Mouse (Mus musculus): Measurements from ENCODE around the gene Cer1. TPM values are rescaled to one million over a fixed set of nuclear protein-coding genes. Genes with fewer than 3 reads are reported as not detected.

Cer1 gene
- total and polyA plus RNA-seq, 2 experiments: not detected

GRCm38 (mm10) chr4:82856986-82857385 is 28.0 kb downstream of the Cer1 start:
- 90% methylated on average over 3 of the region's 3 CpGs for WGBS

GRCm38 (mm10) chr4:82853809-82854208 is 31.1 kb downstream of the Cer1 start:
- TF ChIP-seq CTCF (IDR thresholded peaks at IDR 0.05; ENCODE audit: low read depth, low read length) (no peak), POLR2A (IDR thresholded peaks at IDR 0.05; ENCODE audit: extremely low read depth, insufficient read depth, low read length) (no peak)
- WGBS: 91% methylated on average over 2 of the region's 2 CpGs

More at GRCm38 (mm10) chr4:82856986-82857385, 28.0 kb downstream of the Cer1 start:
- no peak for TF ChIP-seq CTCF (IDR thresholded peaks at IDR 0.05; ENCODE audit: low read depth, low read length)
- TF ChIP-seq POLR2A (IDR thresholded peaks at IDR 0.05; ENCODE audit: extremely low read depth, insufficient read depth, low read length): no peak
- Histone ChIP-seq H3K4me3 (ENCODE audit: insufficient read depth, low read depth, low read length) (no peak overlapping the region), H3K36me3 (ENCODE audit: control insufficient read depth, insufficient read depth, low read length) (no peaks in the 10 kb centered on the region), H3K9ac (ENCODE audit: low read depth, low read length) (no peak overlapping the region), H3K79me2 (ENCODE audit: control insufficient read depth, insufficient read depth, low read length) (0 out of 2 replicates have a peak, but pooled peaks cover 6% of the 10 kb centered on the region), H3K27me3 (ENCODE audit: control insufficient read depth, insufficient read depth, low read length) (no peaks in the 10 kb centered on the region), H3K4me1 (ENCODE audit: control insufficient read depth, insufficient read depth, low read length) (no peaks in the 10 kb centered on the region; the same call in 1 of the 2 replicates), H3K27ac (replicated peaks; ENCODE audit: insufficient read depth, low read depth, low read length) (no peak overlapping the region)
- DNase-seq (ENCODE audit: extremely low read depth, low read depth, low spot score): no peak

GRCm38 (mm10) chr4:82848552-82849234 is 36.3 kb downstream of the Cer1 start:
- H3K4me3 ChIP-seq (ENCODE audit: insufficient read depth, low read depth, low read length): no peak overlapping the region

More at GRCm38 (mm10) chr4:82853809-82854208, 31.1 kb downstream of the Cer1 start:
- Histone ChIP-seq H3K4me3 (ENCODE audit: insufficient read depth, low read depth, low read length) (no peak overlapping the region), H3K4me1 (ENCODE audit: control insufficient read depth, insufficient read depth, low read length) (peaks cover 1% of the 10 kb centered on the region; the same call in 1 of the 2 replicates), H3K79me2 (ENCODE audit: control insufficient read depth, insufficient read depth, low read length) (0 out of 2 replicates have a peak, but pooled peaks cover 6% of the 10 kb centered on the region), H3K27me3 (ENCODE audit: control insufficient read depth, insufficient read depth, low read length) (no peaks in the 10 kb centered on the region), H3K27ac (replicated peaks; ENCODE audit: insufficient read depth, low read depth, low read length) (no peak overlapping the region), H3K36me3 (ENCODE audit: control insufficient read depth, insufficient read depth, low read length) (no peaks in the 10 kb centered on the region), H3K9ac (ENCODE audit: low read depth, low read length) (no peak overlapping the region)
- no peak for DNase-seq (ENCODE audit: extremely low read depth, low read depth, low spot score)

DNA sequence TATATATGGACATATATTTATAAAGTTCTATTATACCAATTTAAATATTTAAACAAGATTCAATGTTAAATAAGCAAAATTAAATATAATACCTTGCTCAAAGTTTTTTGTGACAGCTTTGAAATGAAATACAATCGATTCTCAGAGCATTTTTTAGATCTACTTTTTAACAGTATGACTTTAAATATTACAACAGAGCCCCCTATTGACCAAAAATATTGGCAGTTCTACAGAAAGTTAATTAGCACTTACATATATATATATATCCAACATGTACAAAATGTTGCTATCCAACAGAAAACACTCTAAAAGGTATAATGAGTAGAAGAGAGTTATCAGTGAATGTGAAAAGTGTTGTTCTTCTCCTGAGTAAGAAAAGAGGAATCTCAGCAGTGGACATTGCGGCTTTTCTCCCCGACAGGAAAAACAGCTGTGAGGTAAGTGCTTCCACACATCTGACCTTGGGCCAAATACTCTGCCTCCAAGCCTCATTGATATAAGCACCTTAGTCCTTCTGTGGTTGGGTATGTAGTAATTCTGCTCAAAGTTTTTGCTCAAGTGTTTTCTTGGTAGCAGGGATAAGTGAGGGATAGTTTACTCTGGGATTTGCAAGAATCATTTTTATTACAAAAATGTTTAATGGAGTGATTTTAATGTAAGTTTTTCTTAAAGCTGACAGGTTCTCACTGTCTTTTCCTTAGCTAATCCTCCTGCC is 47.3 kb downstream of the Cer1 start:
- no peak for DNase-seq (ENCODE audit: extremely low read depth, low read depth, low spot score)
- Histone ChIP-seq H3K36me3 (ENCODE audit: control insufficient read depth, insufficient read depth, low read length) (peaks cover 9% of the 10 kb centered on the region), H3K27ac (replicated peaks; ENCODE audit: insufficient read depth, low read depth, low read length) (no peak overlapping the region), H3K27me3 (ENCODE audit: control insufficient read depth, insufficient read depth, low read length) (no peaks in the 10 kb centered on the region), H3K79me2 (ENCODE audit: control insufficient read depth, insufficient read depth, low read length) (no peaks in the 10 kb centered on the region; the same call in 1 of the 2 replicates), H3K9ac (ENCODE audit: low read depth, low read length) (no peak overlapping the region), H3K4me3 (ENCODE audit: insufficient read depth, low read depth, low read length) (no peak overlapping the region), H3K4me1 (ENCODE audit: control insufficient read depth, insufficient read depth, low read length) (no peaks in the 10 kb centered on the region)
- 85% methylated on average over 3 of the region's 3 CpGs for WGBS
- TF ChIP-seq POLR2A (IDR thresholded peaks at IDR 0.05; ENCODE audit: extremely low read depth, insufficient read depth, low read length) (no peak), CTCF (IDR thresholded peaks at IDR 0.05; ENCODE audit: low read depth, low read length) (no peak)

More at GRCm38 (mm10) chr4:82848552-82849234, 36.3 kb downstream of the Cer1 start:
- Histone ChIP-seq H3K27me3 (ENCODE audit: control insufficient read depth, insufficient read depth, low read length) (no peaks in the 10 kb centered on the region), H3K27ac (replicated peaks; ENCODE audit: insufficient read depth, low read depth, low read length) (no peak overlapping the region), H3K79me2 (ENCODE audit: control insufficient read depth, insufficient read depth, low read length) (no peaks in the 10 kb centered on the region), H3K9ac (ENCODE audit: low read depth, low read length) (no peak overlapping the region), H3K4me1 (ENCODE audit: control insufficient read depth, insufficient read depth, low read length) (peaks cover 2% of the 10 kb centered on the region; the same call in 1 of the 2 replicates), H3K36me3 (ENCODE audit: control insufficient read depth, insufficient read depth, low read length) (peaks cover 4% of the 10 kb centered on the region)
- peak; percentile 7 for DNase-seq (ENCODE audit: extremely low read depth, low read depth, low spot score)
- TF ChIP-seq POLR2A (IDR thresholded peaks at IDR 0.05; ENCODE audit: extremely low read depth, insufficient read depth, low read length) (no peak), CTCF (IDR thresholded peaks at IDR 0.05; ENCODE audit: low read depth, low read length) (no peak)
- 69% methylated on average over 5 of the region's 5 CpGs for WGBS

Other genes with a start within 250 kb of the Cer1 start
- 50.0 and 51.3 TPM in 2 replicates for gene Nfib, start 179.4 kb downstream of the Cer1 start, total RNA-seq (2014; rRNA removed)
- gene Nfib, start 179.4 kb downstream of the Cer1 start, polyA plus RNA-seq (2012; rRNA removed): 16.4 and 18.2 TPM in 2 replicates
- gene Zdhhc21, start 25.2 kb downstream of the Cer1 start, total RNA-seq (2014; rRNA removed): 6.2 and 6.4 TPM in 2 replicates
- gene Zdhhc21, start 25.2 kb downstream of the Cer1 start, polyA plus RNA-seq (2012; rRNA removed): 1.5 and 2.6 TPM in 2 replicates
- 0.60 and 0.65 TPM in 2 replicates for gene Frem1, start 167.2 kb upstream of the Cer1 start, total RNA-seq (2014; rRNA removed)
- gene Frem1, start 167.2 kb upstream of the Cer1 start, polyA plus RNA-seq (2012; rRNA removed): 0.21 and 0.31 TPM in 2 replicates

Data from liver, adult 2 months (tissue).